In genomic region chr14:50823240-50823639, GRCm38 (mm10) we compare ENCODE assay signal across 23 mouse cellular contexts. TPM values are rescaled to one million over a fixed set of nuclear protein-coding genes. Genes with fewer than 3 reads are reported as not detected.
A peak's percentile ranks its signal among the peaks of the same experiment; 100 is the strongest.
DNase-seq lines count a peak whose midpoint lies in the region; ATAC-seq and TF ChIP-seq lines count a peak whose summit lies in the region.
"Had no signal": no experiment of that assay in that cellular context is flagged by ENCODE, and none has a peak within 500 bp of the region (broad histone marks: within the 10 kb centered on the region; RNA-seq: fewer than 3 reads in every experiment).

No protein-coding gene starts in this region.

- no peak for TF ChIP-seq EP300 in liver, postnatal 0 days (IDR thresholded peaks at IDR 0.05; ENCODE audit: low read depth)

- WGBS in liver, postnatal 0 days (ENCODE audit: insufficient replicate concordance), result 75% methylated on average over 2 of the region's 2 CpGs
- WGBS in liver, embryonic 11.5 days, result 67% methylated on average over 2 of the region's 2 CpGs
- 76% methylated on average over 2 of the region's 2 CpGs for WGBS in forebrain, embryonic 10.5 days

- H3K4me1 ChIP-seq in liver, postnatal 0 days (ENCODE audit: insufficient read depth), result no peaks in the 10 kb centered on the region
- no peaks in the 10 kb centered on the region for H3K4me1 ChIP-seq in liver, embryonic 11.5 days (replicated peaks; ENCODE audit: control insufficient read depth, insufficient read depth, low read length)
- H3K4me1 ChIP-seq in G1E (ENCODE audit: insufficient read depth, low read depth, low read length), result peaks cover 6% of the 10 kb centered on the region
- H3K4me1 ChIP-seq in forebrain, embryonic 10.5 days, result no peaks in the 10 kb centered on the region
- H3K4me1 ChIP-seq: embryonic facial prominence, embryonic 12.5 days; hindbrain, embryonic 13.5 days; midbrain, embryonic 15.5 days; stomach, embryonic 15.5 days had no signal

- H3K9me3 ChIP-seq in liver, postnatal 0 days (ENCODE audit: low read length), result no peaks in the 10 kb centered on the region
- no peaks in the 10 kb centered on the region for H3K9me3 ChIP-seq in liver, embryonic 11.5 days (ENCODE audit: control insufficient read depth, low read length)
- H3K9me3 ChIP-seq in G1E (replicated peaks), result no peaks in the 10 kb centered on the region
- H3K9me3 ChIP-seq in forebrain, embryonic 10.5 days, result no peaks in the 10 kb centered on the region
- H3K9me3 ChIP-seq: embryonic facial prominence, embryonic 12.5 days; hindbrain, embryonic 13.5 days; midbrain, embryonic 15.5 days; stomach, embryonic 15.5 days had no signal

- H3K4me3 ChIP-seq in liver, postnatal 0 days (ENCODE audit: low read depth, low read length), result no peak overlapping the region
- no peak overlapping the region for H3K4me3 ChIP-seq in liver, embryonic 11.5 days (ENCODE audit: low read depth, low read length)
- H3K4me3 ChIP-seq in G1E (ENCODE audit: low read depth, low read length), result no peak overlapping the region
- H3K4me3 ChIP-seq in forebrain, embryonic 10.5 days, result no peak overlapping the region
- H3K4me3 ChIP-seq: embryonic facial prominence, embryonic 12.5 days; hindbrain, embryonic 13.5 days; midbrain, embryonic 15.5 days; stomach, embryonic 15.5 days had no signal

- ATAC-seq in CD4-positive, CD25-positive, alpha-beta regulatory T cell, adult 4 months, result no peak
- ATAC-seq in liver, postnatal 0 days, result no peak
- ATAC-seq in liver, embryonic 11.5 days (replicated peaks; ENCODE audit: low FRiP score), result no peak
- ATAC-seq in G1E (ENCODE audit: extremely low read depth, insufficient number of reproducible peaks, low FRiP score, poor library complexity, severe bottlenecking), result peak; percentile 34; the same call in 1 of the 2 replicates
- peak; percentile 58 for ATAC-seq in megakaryocyte-erythroid progenitor cell, adult 5-6 weeks (replicated peaks; ENCODE audit: low FRiP score, low TSS enrichment, poor library complexity, severe bottlenecking)
- ATAC-seq: forebrain, postnatal 0 days; intestine, embryonic 16.5 days; midbrain, embryonic 15.5 days had no signal

- H3K27ac ChIP-seq in liver, postnatal 0 days (ENCODE audit: low read depth), result no peak overlapping the region
- H3K27ac ChIP-seq in liver, embryonic 11.5 days (ENCODE audit: low read depth, low read length), result no peak overlapping the region
- H3K27ac ChIP-seq in forebrain, embryonic 10.5 days, result no peak overlapping the region
- H3K27ac ChIP-seq: embryonic facial prominence, embryonic 12.5 days; hindbrain, embryonic 13.5 days; midbrain, embryonic 15.5 days; stomach, embryonic 15.5 days had no signal

- TF ChIP-seq CTCF in liver, postnatal 0 days (IDR thresholded peaks at IDR 0.05; ENCODE audit: low read depth), result peak; percentile 43
- TF ChIP-seq CTCF in G1E (IDR thresholded peaks at IDR 0.05; ENCODE audit: low read depth, low read length), result no peak

- H3K27me3 ChIP-seq in liver, postnatal 0 days (ENCODE audit: insufficient read depth, low read length), result no peaks in the 10 kb centered on the region
- H3K27me3 ChIP-seq in liver, embryonic 11.5 days (replicated peaks; ENCODE audit: control insufficient read depth, insufficient read depth, low read length), result no peaks in the 10 kb centered on the region
- H3K27me3 ChIP-seq in G1E (ENCODE audit: insufficient read depth, low read length), result no peaks in the 10 kb centered on the region
- H3K27me3 ChIP-seq in forebrain, embryonic 10.5 days (ENCODE audit: poor library complexity, severe bottlenecking), result no peaks in the 10 kb centered on the region
- H3K27me3 ChIP-seq: embryonic facial prominence, embryonic 12.5 days; hindbrain, embryonic 13.5 days; midbrain, embryonic 15.5 days; stomach, embryonic 15.5 days had no signal

- H3K36me3 ChIP-seq in liver, postnatal 0 days (replicated peaks; ENCODE audit: insufficient read depth, low read length), result peaks cover 52% of the 10 kb centered on the region
- H3K36me3 ChIP-seq in liver, embryonic 11.5 days (ENCODE audit: control insufficient read depth, insufficient read depth, low read length), result peaks cover 17% of the 10 kb centered on the region; the same call in 1 of the 2 replicates
- peaks cover 84% of the 10 kb centered on the region for H3K36me3 ChIP-seq in G1E (replicated peaks)
- peaks cover 59% of the 10 kb centered on the region for H3K36me3 ChIP-seq in forebrain, embryonic 10.5 days (replicated peaks)

- DNase-seq in CD4-positive, CD25-positive, alpha-beta regulatory T cell, adult 2 months (ENCODE audit: low read depth, low spot score), result peak; percentile 61
- DNase-seq in liver, postnatal 0 days, result no peak
- no peak for DNase-seq in liver, embryonic 11.5 days (ENCODE audit: low spot score)
- no peak for DNase-seq in G1E (ENCODE audit: low spot score)
- no peak for DNase-seq in adrenal gland, adult 18-20 months (ENCODE audit: low spot score in 2 of 2)
- DNase-seq in forebrain, embryonic 10.5 days (ENCODE audit: extremely low spot score, low spot score), result no peak
- DNase-seq: adrenal gland, adult 8-10 months; cerebellum, adult 2 months; forebrain, postnatal 0 days; heart, postnatal 10 days; kidney, postnatal 25 days; lung, adult 2 months had no signal

- H3K9ac ChIP-seq in liver, postnatal 0 days (replicated peaks), result no peak overlapping the region
- no peak overlapping the region for H3K9ac ChIP-seq in liver, embryonic 11.5 days (ENCODE audit: low read depth, low read length)
- H3K9ac ChIP-seq: embryonic facial prominence, embryonic 12.5 days; forebrain, postnatal 0 days; hindbrain, embryonic 13.5 days; midbrain, embryonic 15.5 days; stomach, embryonic 15.5 days had no signal

- no peak overlapping the region for H3K4me2 ChIP-seq in liver, postnatal 0 days (ENCODE audit: low read depth, low read length)
- H3K4me2 ChIP-seq in liver, embryonic 11.5 days, result no peak overlapping the region
- H3K4me2 ChIP-seq: embryonic facial prominence, embryonic 12.5 days; hindbrain, embryonic 13.5 days; midbrain, embryonic 15.5 days; stomach, embryonic 15.5 days had no signal

RNA-seq across cellular contexts. Expression of gene Parp2, which starts 15.6 kb away (rescaled TPM):
- 100 to 1,000 TPM; 116 to 117 TPM for polyA plus RNA-seq in CD4-positive, CD25-positive, alpha-beta regulatory T cell, adult 4 months (2017; shearing (Covaris generic))
- 19.1 and 22.5 TPM in 2 replicates for polyA plus RNA-seq in liver, postnatal 0 days (2015; fragmentation: Nextera tagmentation; extraction: Ambion mirVana)
- 76.7 and 77.5 TPM in 2 replicates for polyA plus RNA-seq in liver, embryonic 11.5 days (2014; fragmentation: Nextera tagmentation; extraction: Ambion mirVana)
- total RNA-seq in G1E (2014; fragmentation: Nextera tagmentation) (130 and 176 TPM in 2 replicates), G1E (2017) (101 and 111 TPM in 2 replicates)
- polyA plus RNA-seq in G1E (2012), result 7.2 and 8.2 TPM in 2 replicates
- total RNA-seq in megakaryocyte-erythroid progenitor cell, adult 5-6 weeks (2014; fragmentation: Nextera tagmentation), result 66.6 and 128 TPM in 2 replicates
- total RNA-seq in megakaryocyte-erythroid progenitor cell, adult 5-6 weeks (2017), result 89.0 and 128 TPM in 2 replicates
- total RNA-seq in adrenal gland, adult 18-20 months (2021), result 10 to 100 TPM; 21.0 to 22.7 TPM
- polyA plus RNA-seq in forebrain, embryonic 10.5 days (2016; fragmentation: Nextera tagmentation; extraction: Ambion mirVana), result 76.7 and 84.4 TPM in 2 replicates

RNA-seq across cellular contexts. Expression of gene Ccnb1ip1, which starts 15.7 kb away (rescaled TPM):
- not detected for polyA plus RNA-seq in CD4-positive, CD25-positive, alpha-beta regulatory T cell, adult 4 months (2017; shearing (Covaris generic))
- not detected in 2 replicates for polyA plus RNA-seq in liver, postnatal 0 days (2015; fragmentation: Nextera tagmentation; extraction: Ambion mirVana)
- not detected in 2 replicates for polyA plus RNA-seq in liver, embryonic 11.5 days (2014; fragmentation: Nextera tagmentation; extraction: Ambion mirVana)
- total RNA-seq in G1E (2014; fragmentation: Nextera tagmentation) (8.7 and 10.3 TPM in 2 replicates), G1E (2017) (6.1 and 8.3 TPM in 2 replicates)
- 0.20 and 0.22 TPM in 2 replicates for polyA plus RNA-seq in G1E (2012)
- total RNA-seq in megakaryocyte-erythroid progenitor cell, adult 5-6 weeks (2014; fragmentation: Nextera tagmentation), result not detected in 2 replicates
- total RNA-seq in megakaryocyte-erythroid progenitor cell, adult 5-6 weeks (2017), result not detected in 2 replicates
- not detected for total RNA-seq in adrenal gland, adult 18-20 months (2021)
- not detected in 2 replicates for polyA plus RNA-seq in forebrain, embryonic 10.5 days (2016; fragmentation: Nextera tagmentation; extraction: Ambion mirVana)
- total RNA-seq: common myeloid progenitor, adult 5-6 weeks; heart, postnatal 10 days; layer of hippocampus, postnatal 10 days; left cerebral cortex, postnatal 10 days had no signal
- polyA plus RNA-seq: cerebellum, adult 2 months; embryonic facial prominence, embryonic 12.5 days; forebrain, postnatal 0 days; hindbrain, embryonic 13.5 days; intestine, embryonic 16.5 days; limb, embryonic 14.5 days; lung, adult 2 months; midbrain, embryonic 15.5 days; stomach, embryonic 15.5 days had no signal

RNA-seq across cellular contexts. Expression of gene Ttc5, which starts 37.9 kb away (rescaled TPM):
- polyA plus RNA-seq in CD4-positive, CD25-positive, alpha-beta regulatory T cell, adult 4 months (2017; shearing (Covaris generic)), result 100 to 1,000 TPM; 119 to 155 TPM
- 15.9 and 17.7 TPM in 2 replicates for polyA plus RNA-seq in liver, postnatal 0 days (2015; fragmentation: Nextera tagmentation; extraction: Ambion mirVana)
- 43.5 and 44.6 TPM in 2 replicates for polyA plus RNA-seq in liver, embryonic 11.5 days (2014; fragmentation: Nextera tagmentation; extraction: Ambion mirVana)
- total RNA-seq in G1E (2014; fragmentation: Nextera tagmentation) (36.6 and 45.8 TPM in 2 replicates), G1E (2017) (43.4 and 45.2 TPM in 2 replicates)
- 26.5 and 40.2 TPM in 2 replicates for polyA plus RNA-seq in G1E (2012)
- 25.4 and 29.8 TPM in 2 replicates for total RNA-seq in megakaryocyte-erythroid progenitor cell, adult 5-6 weeks (2014; fragmentation: Nextera tagmentation)
- 25.4 and 36.3 TPM in 2 replicates for total RNA-seq in megakaryocyte-erythroid progenitor cell, adult 5-6 weeks (2017)
- 10 to 100 TPM; 29.0 to 35.5 TPM for total RNA-seq in adrenal gland, adult 18-20 months (2021)
- 107 and 109 TPM in 2 replicates for polyA plus RNA-seq in forebrain, embryonic 10.5 days (2016; fragmentation: Nextera tagmentation; extraction: Ambion mirVana)

RNA-seq across cellular contexts. Expression of gene Tep1, which starts 47.1 kb away (rescaled TPM):
- polyA plus RNA-seq in CD4-positive, CD25-positive, alpha-beta regulatory T cell, adult 4 months (2017; shearing (Covaris generic)), result 10 to 100 TPM; 16.1 to 24.3 TPM
- 6.2 and 6.6 TPM in 2 replicates for polyA plus RNA-seq in liver, postnatal 0 days (2015; fragmentation: Nextera tagmentation; extraction: Ambion mirVana)
- polyA plus RNA-seq in liver, embryonic 11.5 days (2014; fragmentation: Nextera tagmentation; extraction: Ambion mirVana), result 4.6 and 5.5 TPM in 2 replicates
- total RNA-seq in G1E (2014; fragmentation: Nextera tagmentation), result 17.0 and 21.3 TPM in 2 replicates
- total RNA-seq in G1E (2017), result 29.1 and 29.9 TPM in 2 replicates
- polyA plus RNA-seq in G1E (2012), result 2.7 and 3.3 TPM in 2 replicates
- 11.1 and 25.3 TPM in 2 replicates for total RNA-seq in megakaryocyte-erythroid progenitor cell, adult 5-6 weeks (2014; fragmentation: Nextera tagmentation)
- 2.7 and 9.1 TPM in 2 replicates for total RNA-seq in megakaryocyte-erythroid progenitor cell, adult 5-6 weeks (2017)
- total RNA-seq in adrenal gland, adult 18-20 months (2021), result 10 to 100 TPM; 22.2 to 25.2 TPM
- 4.1 and 5.2 TPM in 2 replicates for polyA plus RNA-seq in forebrain, embryonic 10.5 days (2016; fragmentation: Nextera tagmentation; extraction: Ambion mirVana)

Comparison
In these comparisons a context has a peak if more than half of its experiments do, and no peak if none do; other contexts are left out.
1. ATAC-seq: peak in G1E (single experiment) and megakaryocyte-erythroid progenitor cell, adult 5-6 weeks (single experiment); none in CD4-positive, CD25-positive, alpha-beta regulatory T cell, adult 4 months (single experiment), liver, postnatal 0 days (single experiment) and liver, embryonic 11.5 days (single experiment).